Comparison of ENCODE assay signal across 8 mouse cellular contexts in the genomic region with DNA sequence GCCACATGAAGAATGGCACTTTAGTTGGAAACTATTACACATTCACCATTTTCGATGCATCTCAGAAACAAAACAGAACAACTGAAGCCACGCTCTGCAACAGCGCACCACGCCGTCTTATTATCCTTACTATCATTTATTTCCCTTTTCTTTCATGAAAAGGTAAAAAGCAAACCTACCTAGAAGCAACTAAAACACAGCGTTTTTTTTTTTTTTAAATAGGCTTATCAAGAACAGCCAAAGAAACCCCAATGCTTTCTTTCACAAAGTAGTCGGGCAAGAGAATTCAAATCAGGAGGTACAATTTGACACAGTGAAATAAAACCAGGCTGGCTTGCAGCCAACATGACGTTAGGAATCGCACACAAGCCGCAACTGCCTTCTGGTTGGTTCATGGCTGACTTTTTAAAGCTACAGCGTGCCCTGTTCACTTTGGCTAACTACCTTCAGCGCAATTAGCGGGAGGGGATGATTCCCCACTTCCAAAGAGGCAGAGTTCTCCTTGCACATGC. TPM values are rescaled to one million over a fixed set of nuclear protein-coding genes. Genes with fewer than 3 reads are reported as not detected.
DNase-seq lines count a peak whose midpoint lies in the region; ATAC-seq and TF ChIP-seq lines count a peak whose summit lies in the region.

No protein-coding gene starts in this region.

- no peaks in the 10 kb centered on the region for H3K79me2 ChIP-seq in heart, adult 2 months (replicated peaks; ENCODE audit: control insufficient read depth, insufficient read depth, low read length)

- no peaks in the 10 kb centered on the region; the same call in 1 of the 2 replicates for H3K27me3 ChIP-seq in heart, adult 2 months (ENCODE audit: control insufficient read depth, insufficient read depth, low read length)
- H3K27me3 ChIP-seq in small intestine, adult 2 months (ENCODE audit: control insufficient read depth, insufficient read depth, low read length), result peaks cover 4% of the 10 kb centered on the region; the same call in 1 of the 2 replicates

- no peaks in the 10 kb centered on the region for H3K36me3 ChIP-seq in heart, adult 2 months (ENCODE audit: control insufficient read depth, insufficient read depth, low read length)
- H3K36me3 ChIP-seq in small intestine, adult 2 months (ENCODE audit: control insufficient read depth, insufficient read depth, low read length), result no peaks in the 10 kb centered on the region

- H3K9ac ChIP-seq in heart, adult 2 months (ENCODE audit: low read depth, low read length), result peak overlapping the region; percentile 52

- no peak for TF ChIP-seq POLR2A in heart, adult 2 months (IDR thresholded peaks at IDR 0.05; ENCODE audit: insufficient read depth, low read depth, low read length)
- TF ChIP-seq POLR2A in small intestine, adult 2 months (IDR thresholded peaks at IDR 0.05; ENCODE audit: low read depth, low read length), result no peak

- no peak for TF ChIP-seq EP300 in heart, adult 2 months (IDR thresholded peaks at IDR 0.05; ENCODE audit: insufficient read depth, low read depth, low read length)

- WGBS in heart, adult 2 months, result 16% methylated on average over 13 of the region's 13 CpGs
- 5% methylated on average over 13 of the region's 13 CpGs for WGBS in small intestine, adult 2 months

- peaks cover 1% of the 10 kb centered on the region for H3K4me1 ChIP-seq in heart, adult 2 months (ENCODE audit: control insufficient read depth, insufficient read depth, low read length)
- H3K4me1 ChIP-seq in small intestine, adult 2 months (ENCODE audit: control insufficient read depth, insufficient read depth, insufficient read length, low read length), result peaks cover 7% of the 10 kb centered on the region

- peak; percentile 49 for ATAC-seq in megakaryocyte progenitor cell, adult 5-6 weeks (replicated peaks; ENCODE audit: poor library complexity)

- peak; percentile 66 to 69 for DNase-seq in cerebellum, postnatal 14 days
- no peak for DNase-seq in cerebellum, adult 11-12 months
- DNase-seq in embryo, embryonic 10.5 days (ENCODE audit: low spot score), result peak; percentile 26
- peak; percentile 64 to 65 for DNase-seq in heart, adult 2 months
- peak; percentile 64 for DNase-seq in kidney, adult 18-20 months
- peak; percentile 66 to 80 for DNase-seq in left cerebral cortex, postnatal 25 days (ENCODE audit: low spot score in 2 of 2)

- H3K4me3 ChIP-seq in heart, adult 2 months, result peak overlapping the region; percentile 55
- H3K4me3 ChIP-seq in small intestine, adult 2 months (ENCODE audit: low read depth, low read length), result peak overlapping the region; percentile 41

- peak overlapping the region; percentile 55 for H3K27ac ChIP-seq in heart, adult 2 months
- no peak overlapping the region; the same call in 1 of the 2 replicates for H3K27ac ChIP-seq in small intestine, adult 2 months (ENCODE audit: insufficient read depth, low read depth, low read length)

- intact Hi-C loops in heart, adult 2 months (cut with DNase I), result loop anchor here (5.0 kb wide), 1 partner anchor 85 kb away; no protein-coding TSS in a partner anchor
- intact Hi-C loops in left cerebral cortex, postnatal 25 days (cut with DNase I), result no loop called here

- TF ChIP-seq CTCF in heart, adult 2 months (IDR thresholded peaks at IDR 0.05), result no peak
- no peak for TF ChIP-seq CTCF in small intestine, adult 2 months (IDR thresholded peaks at IDR 0.05; ENCODE audit: extremely low read depth, insufficient read length, insufficient replicate concordance, low read depth, low read length)

RNA-seq across cellular contexts. Expression of a gene that starts 3.2 kb away (rescaled TPM):
- total RNA-seq in heart, adult 2 months (2021), result 1 to 10 TPM; 1.9 to 2.1 TPM
- 1.0 and 1.1 TPM in 2 replicates for polyA plus RNA-seq in heart, adult 2 months (2012; rRNA removed)
- total RNA-seq in left cerebral cortex, postnatal 25 days (2021), result 1 to 10 TPM in 1 of 2 experiments, not detected in 1; 1.1 TPM
- 1.1 and 1.2 TPM in 2 replicates for total RNA-seq in megakaryocyte progenitor cell, adult 5-6 weeks (2015)
- 0.96 and 1.5 TPM in 2 replicates for total RNA-seq in megakaryocyte progenitor cell, adult 5-6 weeks (2017)
- not detected in 2 replicates for polyA plus RNA-seq in small intestine, adult 2 months (2012; rRNA removed)

RNA-seq across cellular contexts. Expression of a gene that starts 31.1 kb away (rescaled TPM):
- total RNA-seq in heart, adult 2 months (2021), result not detected
- polyA plus RNA-seq in heart, adult 2 months (2012; rRNA removed), result 0.09 and 0.16 TPM in 2 replicates
- total RNA-seq in left cerebral cortex, postnatal 25 days (2021), result under 1 TPM in 1 of 2 experiments, not detected in 1; 0.37 TPM
- total RNA-seq in megakaryocyte progenitor cell, adult 5-6 weeks (2015), result not detected in 2 replicates
- 0.34 TPM in 1 of 2 replicates, not detected in the other for total RNA-seq in megakaryocyte progenitor cell, adult 5-6 weeks (2017)
- not detected in 2 replicates for polyA plus RNA-seq in small intestine, adult 2 months (2012; rRNA removed)
